Comparison of ENCODE assay signal across 8 mouse cellular contexts in genomic region chr14:105895961-105896651, GRCm38 (mm10). TPM values are rescaled to one million over a fixed set of nuclear protein-coding genes. Genes with fewer than 3 reads are reported as not detected.
DNase-seq lines count a peak whose midpoint lies in the region; ATAC-seq and TF ChIP-seq lines count a peak whose summit lies in the region.

No protein-coding gene starts in this region.

- peak overlapping the region; percentile 80 for H3K27ac ChIP-seq in bone marrow macrophage, adult 2 months (ENCODE audit: insufficient read depth, low read depth, low read length)
- peak overlapping the region; percentile 100 for H3K27ac ChIP-seq in heart, embryonic 15.5 days
- H3K27ac ChIP-seq in liver, postnatal 0 days (ENCODE audit: low read depth) = peak overlapping the region; percentile 94
- peak overlapping the region; percentile 97 for H3K27ac ChIP-seq in neural tube, embryonic 12.5 days

- H3K9me3 ChIP-seq in heart, embryonic 15.5 days (replicated peaks) = no peaks in the 10 kb centered on the region
- H3K9me3 ChIP-seq in liver, postnatal 0 days (ENCODE audit: low read length) = no peaks in the 10 kb centered on the region
- no peaks in the 10 kb centered on the region for H3K9me3 ChIP-seq in neural tube, embryonic 12.5 days

- ATAC-seq in heart, embryonic 15.5 days (replicated peaks; ENCODE audit: insufficient number of reproducible peaks, insufficient read depth, low FRiP score, low read depth) = no peak
- peak; percentile 16; the same call in 1 of the 2 replicates for ATAC-seq in liver, postnatal 0 days
- no peak for ATAC-seq in neural tube, embryonic 12.5 days (ENCODE audit: low FRiP score, low read depth)

- DNase-seq in 3T3-L1 (ENCODE audit: low read depth, low spot score) = peak; percentile 49
- DNase-seq in fibroblast of lung, adult 2 months (ENCODE audit: low read depth) = peak; percentile 13
- peak; percentile 59 to 83 for DNase-seq in kidney, postnatal 25 days
- peak; percentile 53 for DNase-seq in liver, postnatal 0 days
- DNase-seq in testis, postnatal 14 days (ENCODE audit: low spot score) = peak; percentile 43

- peak overlapping the region; percentile 92 for H3K4me2 ChIP-seq in heart, embryonic 15.5 days
- peak overlapping the region; percentile 99 for H3K4me2 ChIP-seq in liver, postnatal 0 days (ENCODE audit: low read depth, low read length)
- peak overlapping the region; percentile 94 for H3K4me2 ChIP-seq in neural tube, embryonic 12.5 days (replicated peaks)

- H3K9ac ChIP-seq in heart, embryonic 15.5 days = peak overlapping the region; percentile 89
- H3K9ac ChIP-seq in liver, postnatal 0 days (replicated peaks) = peak overlapping the region; percentile 69
- peak overlapping the region; percentile 80 for H3K9ac ChIP-seq in neural tube, embryonic 12.5 days

- H3K27me3 ChIP-seq in heart, embryonic 15.5 days = no peaks in the 10 kb centered on the region
- no peaks in the 10 kb centered on the region for H3K27me3 ChIP-seq in liver, postnatal 0 days (ENCODE audit: insufficient read depth, low read length)
- no peaks in the 10 kb centered on the region for H3K27me3 ChIP-seq in neural tube, embryonic 12.5 days (replicated peaks)

- 0 out of 2 replicates have a peak, but pooled peaks cover 8% of the 10 kb centered on the region for H3K36me3 ChIP-seq in heart, embryonic 15.5 days
- no peaks in the 10 kb centered on the region; the same call in 1 of the 2 replicates for H3K36me3 ChIP-seq in liver, postnatal 0 days (replicated peaks; ENCODE audit: insufficient read depth, low read length)
- H3K36me3 ChIP-seq in neural tube, embryonic 12.5 days = peaks cover 7% of the 10 kb centered on the region; the same call in 1 of the 2 replicates

- under 1% methylated on average over 50 of the region's 50 CpGs for WGBS in heart, embryonic 15.5 days
- under 1% methylated on average over 50 of the region's 50 CpGs for WGBS in liver, postnatal 0 days (ENCODE audit: insufficient replicate concordance)
- under 1% methylated on average over 50 of the region's 50 CpGs for WGBS in neural tube, embryonic 12.5 days

- no peak for TF ChIP-seq POLR2A in bone marrow macrophage, adult 2 months (IDR thresholded peaks at IDR 0.05; ENCODE audit: borderline replicate concordance, low read depth, low read length)

- peak overlapping the region; percentile 80 for H3K4me3 ChIP-seq in bone marrow macrophage, adult 2 months (ENCODE audit: insufficient read depth, low read length)
- H3K4me3 ChIP-seq in heart, embryonic 15.5 days = peak overlapping the region; percentile 74
- peak overlapping the region; percentile 64 for H3K4me3 ChIP-seq in liver, postnatal 0 days (ENCODE audit: low read depth, low read length)
- peak overlapping the region; percentile 84 for H3K4me3 ChIP-seq in neural tube, embryonic 12.5 days

- peaks cover 18% of the 10 kb centered on the region for H3K4me1 ChIP-seq in bone marrow macrophage, adult 2 months (ENCODE audit: control insufficient read depth, insufficient read depth, low read length)
- peaks cover 21% of the 10 kb centered on the region for H3K4me1 ChIP-seq in heart, embryonic 15.5 days (replicated peaks)
- peaks cover 8% of the 10 kb centered on the region; the same call in 1 of the 2 replicates for H3K4me1 ChIP-seq in liver, postnatal 0 days (ENCODE audit: insufficient read depth)
- peaks cover 23% of the 10 kb centered on the region for H3K4me1 ChIP-seq in neural tube, embryonic 12.5 days

- TF ChIP-seq EP300 in liver, postnatal 0 days (IDR thresholded peaks at IDR 0.05; ENCODE audit: low read depth) = no peak

- TF ChIP-seq CTCF in bone marrow macrophage, adult 2 months (IDR thresholded peaks at IDR 0.05; ENCODE audit: low read depth, low read length) = 0 out of 2 replicates have a peak, but pooled peaks have one; percentile 13
- TF ChIP-seq CTCF in liver, postnatal 0 days (IDR thresholded peaks at IDR 0.05; ENCODE audit: low read depth) = no peak

RNA-seq across cellular contexts. Expression of gene Spry2, which starts 0.5 kb away (rescaled TPM):
- 3.2 and 3.5 TPM in 2 replicates for polyA plus RNA-seq in bone marrow macrophage, adult 2 months (2012; ENCODE audit: insufficient read depth, insufficient read length, missing spikeins)
- polyA plus RNA-seq in heart, embryonic 15.5 days (2015; fragmentation: Nextera tagmentation; extraction: Ambion mirVana) = 43.2 and 72.3 TPM in 2 replicates
- 6.0 and 6.1 TPM in 2 replicates for polyA plus RNA-seq in liver, postnatal 0 days (2015; fragmentation: Nextera tagmentation; extraction: Ambion mirVana)
- 20.8 and 33.9 TPM in 2 replicates for polyA plus RNA-seq in neural tube, embryonic 12.5 days (2016; fragmentation: Nextera tagmentation; extraction: Ambion mirVana)

Comparison
In these comparisons a context has a peak if more than half of its experiments do, and no peak if none do; other contexts are left out.
1. DNase-seq: peak in every context shown above with its lines; median percentile 71 in kidney, postnatal 25 days; 53 in liver, postnatal 0 days; 49 in 3T3-L1; 43 in testis, postnatal 14 days; 13 in fibroblast of lung, adult 2 months.